Mouse (Mus musculus) C2C12 (cell line): Measurements from ENCODE around the gene Elovl6.

Experiments used
- CTCF ChIP-seq: IDR thresholded peaks from one replicate; pipeline ENCODE4 v1.5.1; 2011; ENCODE audit not compliant: control insufficient read depth, insufficient read depth, insufficient read length
- FOSL1 ChIP-seq: IDR thresholded peaks from one replicate; pipeline ENCODE4 v1.8.0; 2011; ENCODE audit warnings: mild to moderate bottlenecking, low read length; ENCODE audit not compliant: poor library complexity, insufficient read depth, severe bottlenecking

DNA sequence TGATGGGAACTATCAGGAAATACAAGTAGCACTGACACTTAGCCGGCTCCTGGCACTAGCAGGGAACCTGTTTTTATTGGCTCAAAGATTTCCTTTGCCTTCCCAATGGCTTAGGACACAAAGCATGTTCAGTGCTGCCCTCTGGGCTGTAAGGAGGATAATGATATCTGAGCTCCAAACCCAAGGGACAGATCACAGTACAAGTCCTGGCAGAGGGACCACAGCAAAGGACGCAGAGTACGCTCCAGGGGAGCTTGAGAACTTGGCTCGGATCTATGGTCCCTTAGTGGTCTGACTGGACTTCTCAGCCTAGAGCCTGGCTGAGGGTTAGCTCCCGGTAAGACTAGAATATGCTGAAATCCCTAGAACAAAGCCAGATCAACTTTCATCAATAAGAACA is 148.1 kb downstream of the Elovl6 start:
- TF ChIP-seq CTCF, result no peak
- TF ChIP-seq FOSL1, result no peak
